Mouse (Mus musculus) E14TG2a.4 (cell line): ENCODE data around the gene Naaladl1.

Source experiments
- H3K27me3 ChIP-seq: 2 replicates; pipeline ENCODE4 v1.6.1; 2014; ENCODE audit warnings: low read length, control low read depth; ENCODE audit not compliant: insufficient read depth
- H3K36me3 ChIP-seq: 2 replicates; pipeline ENCODE4 v1.6.1; 2014; ENCODE audit warnings: low read length, control low read depth; ENCODE audit not compliant: insufficient read depth
- H3K4me1 ChIP-seq: replicated peaks from 2 replicates; pipeline ENCODE4 v1.6.1; 2014; ENCODE audit warnings: low read depth, low read length, control low read depth
- H3K4me3 ChIP-seq: replicated peaks from 2 replicates; pipeline ENCODE4 v1.5.1; 2014; ENCODE audit warnings: mild to moderate bottlenecking, low read length
- H3K9me3 ChIP-seq: 2 replicates; pipeline ENCODE4 v1.6.1; 2014; ENCODE audit warnings: low read length, control low read depth
- CTCF ChIP-seq: conservative IDR thresholded peaks from 2 replicates; pipeline ENCODE4 v1.5.1; 2014; ENCODE audit warnings: low read length
- NANOG ChIP-seq: IDR thresholded peaks from 2 replicates; pipeline ENCODE4 v1.6.1; 2014; ENCODE audit warnings: borderline replicate concordance, low read length, mixed read lengths
- POU5F1 ChIP-seq: IDR thresholded peaks from 2 replicates; pipeline ENCODE4 v1.6.1; 2014; ENCODE audit warnings: low read length, borderline replicate concordance

Gene Naaladl1

GRCm38 (mm10) chr19:6105586-6105985, at the start of gene Naaladl1:
Naaladl1 (plus strand) TSS chr19:6105782.
- Histone ChIP-seq H3K4me1 (peaks cover 47% of the 10 kb centered on the region), H3K4me3 (no peak within 1 kb of the TSS), H3K9me3 (no peaks in the 10 kb centered on the region), H3K27me3 (no peaks in the 10 kb centered on the region), H3K36me3 (peaks cover 48% of the 10 kb centered on the region)
- TF ChIP-seq CTCF, result no peak
- TF ChIP-seq NANOG, result no peak
- TF ChIP-seq POU5F1, result no peak

GRCm38 (mm10) chr19:6056696-6057095, 48.9 kb upstream of the Naaladl1 start:
- Histone ChIP-seq H3K36me3 (peaks cover 75% of the 10 kb centered on the region), H3K4me3 (peak overlapping the region; percentile 100), H3K9me3 (no peaks in the 10 kb centered on the region), H3K4me1 (peaks cover 62% of the 10 kb centered on the region), H3K27me3 (peaks cover 2% of the 10 kb centered on the region; the same call in 1 of the 2 replicates)
- no peak for TF ChIP-seq POU5F1
- no peak for TF ChIP-seq CTCF
- TF ChIP-seq NANOG, result no peak

- Histone ChIP-seq H3K9me3 (no peaks in the 10 kb centered on the region), H3K4me3 (peak within 1 kb of the TSS; percentile 100), H3K4me1 (peaks cover 65% of the 10 kb centered on the region), H3K36me3 (peaks cover 72% of the 10 kb centered on the region), H3K27me3 (peaks cover 2% of the 10 kb centered on the region; the same call in 1 of the 2 replicates)
- TF ChIP-seq CTCF, result no peak
- no peak for TF ChIP-seq POU5F1
- no peak for TF ChIP-seq NANOG
These were observed 48.1 kb upstream of the Naaladl1 start, which contains the start of the genes Mrpl49 and Fau for GRCm38 (mm10) chr19:6057313-6058096. Mrpl49 (minus strand) TSS chr19:6057785. Fau (plus strand) TSS chr19:6057844.

GRCm38 (mm10) chr19:6058513-6058912, 47.1 kb upstream of the Naaladl1 start:
- TF ChIP-seq POU5F1 (no peak), CTCF (no peak), NANOG (no peak)
- Histone ChIP-seq H3K9me3 (no peaks in the 10 kb centered on the region), H3K4me1 (peaks cover 65% of the 10 kb centered on the region), H3K36me3 (peaks cover 72% of the 10 kb centered on the region), H3K4me3 (peak overlapping the region; percentile 100), H3K27me3 (peaks cover 2% of the 10 kb centered on the region; the same call in 1 of the 2 replicates)

- no peak for TF ChIP-seq NANOG
- no peak for TF ChIP-seq POU5F1
- no peak for TF ChIP-seq CTCF
- H3K9me3 ChIP-seq, result no peaks in the 10 kb centered on the region
These were observed 46.6 kb upstream of the Naaladl1 start for GRCm38 (mm10) chr19:6058966-6059365.

GRCm38 (mm10) chr19:6061021-6061533, 44.5 kb upstream of the Naaladl1 start, which contains the start of gene Znhit2:
Znhit2 (plus strand) TSS chr19:6061192.
- Histone ChIP-seq H3K9me3 (no peaks in the 10 kb centered on the region), H3K4me1 (peaks cover 48% of the 10 kb centered on the region), H3K4me3 (peak within 1 kb of the TSS; percentile 92), H3K27me3 (no peaks in the 10 kb centered on the region), H3K36me3 (peaks cover 62% of the 10 kb centered on the region)
- TF ChIP-seq NANOG (no peak), POU5F1 (no peak), CTCF (no peak)

More at GRCm38 (mm10) chr19:6058966-6059365, 46.6 kb upstream of the Naaladl1 start:
- Histone ChIP-seq H3K4me1 (peaks cover 63% of the 10 kb centered on the region), H3K4me3 (peak overlapping the region; percentile 100), H3K27me3 (peaks cover 2% of the 10 kb centered on the region; the same call in 1 of the 2 replicates), H3K36me3 (peaks cover 72% of the 10 kb centered on the region)

- no peaks in the 10 kb centered on the region for H3K9me3 ChIP-seq
- H3K27me3 ChIP-seq, result no peaks in the 10 kb centered on the region
- peaks cover 48% of the 10 kb centered on the region for H3K4me1 ChIP-seq
- peak overlapping the region; percentile 92 for H3K4me3 ChIP-seq
- peaks cover 58% of the 10 kb centered on the region for H3K36me3 ChIP-seq
- TF ChIP-seq NANOG (no peak), POU5F1 (no peak), CTCF (no peak)
These were observed 43.8 kb upstream of the Naaladl1 start for GRCm38 (mm10) chr19:6061641-6062302.

- Histone ChIP-seq H3K4me1 (peaks cover 50% of the 10 kb centered on the region), H3K4me3 (peak overlapping the region; percentile 92), H3K27me3 (no peaks in the 10 kb centered on the region), H3K36me3 (peaks cover 57% of the 10 kb centered on the region), H3K9me3 (no peaks in the 10 kb centered on the region)
- TF ChIP-seq NANOG (no peak), POU5F1 (no peak), CTCF (no peak)
These were observed 43.2 kb upstream of the Naaladl1 start for GRCm38 (mm10) chr19:6062418-6062817.
